Mouse (Mus musculus): Measurements from ENCODE around the gene Mettl26.

DNA sequence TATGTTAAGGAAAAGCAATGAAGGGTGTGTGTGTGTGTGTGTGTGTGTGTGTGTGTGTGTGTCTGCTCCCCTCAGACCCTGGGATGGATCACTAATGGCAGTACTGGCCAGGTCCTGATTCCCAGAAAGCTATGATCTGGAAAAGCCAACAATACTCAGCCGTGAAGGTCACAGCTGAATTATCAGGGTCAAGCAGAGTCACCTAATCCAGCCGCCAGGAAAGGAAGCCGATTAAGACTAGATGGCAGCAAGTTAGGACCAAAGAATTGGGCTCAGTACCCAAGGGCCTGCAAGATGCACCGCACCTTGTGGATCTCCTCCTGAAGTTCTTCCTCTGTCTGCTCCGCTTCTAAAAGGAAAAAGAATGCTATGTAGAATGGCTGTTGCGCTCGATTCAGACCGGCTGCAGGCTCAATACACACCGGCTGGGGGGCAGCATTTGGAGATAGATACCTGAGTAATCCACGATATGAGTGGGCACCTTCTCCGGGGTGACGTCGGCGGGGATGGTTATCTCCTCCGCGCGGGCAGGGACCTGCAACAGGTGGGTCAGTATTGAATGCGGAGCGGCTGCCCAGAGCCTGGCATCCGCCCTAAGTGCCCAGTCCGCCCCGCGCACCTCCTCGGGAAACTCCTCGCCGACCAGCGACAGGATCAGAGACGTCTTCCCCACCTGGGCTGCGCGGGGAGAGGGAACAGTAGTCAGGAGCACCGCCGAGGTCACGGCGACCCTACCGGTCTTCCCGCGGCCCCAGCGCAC, 31.1 kb upstream of the Mettl26 start:
- TF ChIP-seq GATA1 (IDR thresholded peaks at IDR 0.05; ENCODE audit: low read length) (peak; percentile 54), TAL1 (IDR thresholded peaks at IDR 0.05; ENCODE audit: low read length) (0 out of 3 replicates have a peak, but pooled peaks have one; percentile 13)

Measured in erythroblast, embryonic 14.5 days (primary cell).